Mouse (Mus musculus) kidney, postnatal 0 days (tissue): ENCODE data around the gene Anapc2. TPM values are rescaled to one million over a fixed set of nuclear protein-coding genes. Genes with fewer than 3 reads are reported as not detected.

Experiments used
- ATAC-seq: fragments of 200-750 bp; cut with Nextera tagmentation; replicated peaks from 2 replicates; pipeline ENCODE4 v1.8.0; 2017; ENCODE audit warnings: low read depth, moderate number of reproducible peaks, moderate TSS enrichment, moderate library complexity; ENCODE audit not compliant: low FRiP score
- DNase-seq: peaks from one replicate; pipeline ENCODE4 v3.0.0-alpha.2; 2016; ENCODE audit warnings: low spot score
- H3K27ac ChIP-seq: fragments of 300-500 bp; sonication (generic); 2 replicates; pipeline ENCODE4 v1.5.1; 2014; ENCODE audit warnings: mild to moderate bottlenecking
- H3K27me3 ChIP-seq: fragments of 300-500 bp; sonication (generic); 2 replicates; pipeline ENCODE4 v1.6.1; 2014; ENCODE audit warnings: low read length, mixed read lengths; ENCODE audit not compliant: insufficient read depth
- H3K36me3 ChIP-seq: fragments of 300-500 bp; sonication (generic); 2 replicates; pipeline ENCODE4 v1.6.1; 2014; ENCODE audit warnings: low read length, mixed read lengths; ENCODE audit not compliant: insufficient read depth
- H3K4me1 ChIP-seq: fragments of 300-500 bp; sonication (generic); replicated peaks from 2 replicates; pipeline ENCODE4 v1.6.1; 2014; ENCODE audit warnings: antibody characterized with exemption, low read length, mixed read lengths; ENCODE audit not compliant: insufficient read depth
- H3K4me2 ChIP-seq: fragments of 300-500 bp; sonication (generic); 2 replicates; pipeline ENCODE4 v1.6.1; 2014; ENCODE audit warnings: mild to moderate bottlenecking, low read length, moderate library complexity, mixed read lengths
- H3K4me3 ChIP-seq: fragments of 300-500 bp; sonication (generic); replicated peaks from 2 replicates; pipeline ENCODE4 v1.5.1; 2014; ENCODE audit warnings: low read depth, low read length
- H3K9ac ChIP-seq: fragments of 300-500 bp; sonication (generic); 2 replicates; pipeline ENCODE4 v1.6.1; 2014; ENCODE audit warnings: low read depth, low read length
- H3K9me3 ChIP-seq: fragments of 300-500 bp; sonication (generic); replicated peaks from 2 replicates; pipeline ENCODE4 v1.6.1; 2016; ENCODE audit warnings: low read length, inconsistent platforms, mixed read lengths
- CTCF ChIP-seq: IDR thresholded peaks from 2 replicates; pipeline ENCODE4 v1.5.1; 2016; ENCODE audit warnings: antibody characterized with exemption, low read depth, mild to moderate bottlenecking, moderate library complexity
- WGBS: fragments of 180-500 bp; shearing (Covaris S2); extraction: QIAGEN DNeasy Blood & Tissue Kit; methylation state at CpG from one replicate; pipeline ENCODE4 v1.1.7; 2014; 5-methylcytosine and 5-hydroxymethylcytosine counted together
- polyA plus RNA-seq: library from polyadenylated mRNA; unstranded; fragments of >200 nt; fragmentation: Nextera tagmentation; extraction: Ambion mirVana; gene quantifications from 2 replicates; pipeline ENCODE4 v1.2.1, GENCODE M21; 2015

The Anapc2 gene
- polyA plus RNA-seq, 1 experiment from 2014 or later = 79.4 TPM

GRCm38 (mm10) chr2:25291184-25292053 is 19.1 kb downstream of the Anapc2 start:
- Histone ChIP-seq H3K27ac (no peak overlapping the region), H3K9ac (0 out of 2 replicates have a peak overlapping the region, but pooled peaks have one; percentile 31), H3K27me3 (peaks cover 49% of the 10 kb centered on the region), H3K4me3 (peak overlapping the region; percentile 33), H3K4me2 (peak overlapping the region; percentile 58), H3K36me3 (no peaks in the 10 kb centered on the region), H3K9me3 (no peaks in the 10 kb centered on the region), H3K4me1 (peaks cover 9% of the 10 kb centered on the region; the same call in 1 of the 2 replicates)
- no peak for DNase-seq
- TF ChIP-seq CTCF = no peak
- WGBS = 4% methylated on average over 31 of the region's 32 CpGs
- no peak for ATAC-seq

GRCm38 (mm10) chr2:25292054-25292544 is 19.8 kb downstream of the Anapc2 start:
- H3K4me1 ChIP-seq = peaks cover 9% of the 10 kb centered on the region; the same call in 1 of the 2 replicates
- H3K27ac ChIP-seq = no peak overlapping the region
- H3K36me3 ChIP-seq = no peaks in the 10 kb centered on the region
- H3K4me3 ChIP-seq = peak overlapping the region; percentile 33
- ATAC-seq = 0 out of 2 replicates have a peak, but pooled peaks have one; percentile 6
- WGBS = 3% methylated on average over 34 of the region's 43 CpGs
- H3K9me3 ChIP-seq = no peaks in the 10 kb centered on the region
- no peak for TF ChIP-seq CTCF
- peak overlapping the region; percentile 58 for H3K4me2 ChIP-seq
- no peak for DNase-seq
- peaks cover 49% of the 10 kb centered on the region for H3K27me3 ChIP-seq
- 0 out of 2 replicates have a peak overlapping the region, but pooled peaks have one; percentile 31 for H3K9ac ChIP-seq

GRCm38 (mm10) chr2:25292856-25293255 is 20.6 kb downstream of the Anapc2 start:
- Histone ChIP-seq H3K4me3 (peak overlapping the region; percentile 33; the same call in 1 of the 2 replicates), H3K4me2 (no peak overlapping the region), H3K36me3 (no peaks in the 10 kb centered on the region), H3K9ac (no peak overlapping the region), H3K9me3 (no peaks in the 10 kb centered on the region), H3K27ac (no peak overlapping the region), H3K4me1 (peaks cover 9% of the 10 kb centered on the region; the same call in 1 of the 2 replicates), H3K27me3 (peaks cover 49% of the 10 kb centered on the region)
- DNase-seq = peak; percentile 82
- 0% methylated on average over 1 of the region's 1 CpGs for WGBS
- no peak for ATAC-seq
- TF ChIP-seq CTCF = peak; percentile 90

GRCm38 (mm10) chr2:25293706-25294105 is 21.4 kb downstream of the Anapc2 start:
- H3K4me2 ChIP-seq = no peak overlapping the region
- ATAC-seq = no peak
- no peak overlapping the region for H3K9ac ChIP-seq
- peaks cover 9% of the 10 kb centered on the region; the same call in 1 of the 2 replicates for H3K4me1 ChIP-seq
- no peaks in the 10 kb centered on the region for H3K36me3 ChIP-seq
- no peak for DNase-seq
- H3K4me3 ChIP-seq = no peak overlapping the region
- 73% methylated on average over 9 of the region's 9 CpGs for WGBS
- H3K27ac ChIP-seq = no peak overlapping the region
- H3K9me3 ChIP-seq = no peaks in the 10 kb centered on the region
- H3K27me3 ChIP-seq = peaks cover 41% of the 10 kb centered on the region
- no peak for TF ChIP-seq CTCF

GRCm38 (mm10) chr2:25297093-25297492 is 24.8 kb downstream of the Anapc2 start:
- Histone ChIP-seq H3K4me2 (no peak overlapping the region), H3K36me3 (no peaks in the 10 kb centered on the region), H3K4me3 (no peak overlapping the region), H3K4me1 (no peaks in the 10 kb centered on the region; the same call in 1 of the 2 replicates), H3K9ac (no peak overlapping the region), H3K27me3 (peaks cover 7% of the 10 kb centered on the region), H3K27ac (no peak overlapping the region), H3K9me3 (no peaks in the 10 kb centered on the region)
- no peak for DNase-seq
- WGBS = 79% methylated on average over 8 of the region's 8 CpGs
- no peak for TF ChIP-seq CTCF
- no peak for ATAC-seq

GRCm38 (mm10) chr2:25298046-25298445 is 25.8 kb downstream of the Anapc2 start:
- no peaks in the 10 kb centered on the region for H3K4me1 ChIP-seq
- no peak for DNase-seq
- no peak overlapping the region for H3K4me3 ChIP-seq
- no peak overlapping the region for H3K4me2 ChIP-seq
- H3K27ac ChIP-seq = no peak overlapping the region
- 76% methylated on average over 10 of the region's 10 CpGs for WGBS
- ATAC-seq = no peak
- no peaks in the 10 kb centered on the region for H3K9me3 ChIP-seq
- no peak overlapping the region for H3K9ac ChIP-seq
- H3K27me3 ChIP-seq = no peaks in the 10 kb centered on the region
- TF ChIP-seq CTCF = no peak
- no peaks in the 10 kb centered on the region for H3K36me3 ChIP-seq
